Mouse (Mus musculus): ENCODE measurements at regions not wholly inside any gene's neighbourhood (a gene's known extent, or its start where the extent isn't known, plus 50 kb on each side); places are given as distances from the start of the nearest gene placed in this dataset.

- TF ChIP-seq POLR2A (IDR thresholded peaks at IDR 0.05; ENCODE audit: low read depth, low read length) (no peak), CTCF (conservative IDR thresholded peaks at IDR 0.05; ENCODE audit: insufficient read depth, insufficient read length, low read depth, low read length) (no peak)
These were observed 366.3 kb upstream of the Trib2 start for GRCm38 (mm10) chr12:16183055-16183454.

All from kidney, adult 2 months (tissue).